Mouse (Mus musculus) limb, embryonic 11.5 days (tissue): ENCODE measurements around the gene Diaph3. TPM values are rescaled to one million over a fixed set of nuclear protein-coding genes. Genes with fewer than 3 reads are reported as not detected.

Experiments used
- ATAC-seq: fragments of 200-750 bp; cut with Nextera tagmentation; 2 replicates; pipeline ENCODE4 v1.8.0; 2017; ENCODE audit warnings: low read depth; ENCODE audit not compliant: insufficient number of reproducible peaks, low FRiP score, low TSS enrichment
- DNase-seq: peaks from one replicate; pipeline ENCODE4 v3.0.0-alpha.2; 2015; ENCODE audit warnings: low spot score
- H3K27ac ChIP-seq: fragments of 300-500 bp; sonication (generic); replicated peaks from 2 replicates; pipeline ENCODE4 v1.5.1; 2014; ENCODE audit warnings: low read depth, mild to moderate bottlenecking, low read length
- H3K27me3 ChIP-seq: fragments of 300-500 bp; sonication (generic); 2 replicates; pipeline ENCODE4 v1.6.1; 2014; ENCODE audit warnings: mild to moderate bottlenecking, low read length, mixed read lengths; ENCODE audit not compliant: control insufficient read depth, insufficient read depth
- H3K36me3 ChIP-seq: fragments of 300-500 bp; sonication (generic); 2 replicates; pipeline ENCODE4 v1.6.1; 2014; ENCODE audit warnings: mild to moderate bottlenecking, low read length, moderate library complexity, mixed read lengths; ENCODE audit not compliant: control insufficient read depth, insufficient read depth
- H3K4me1 ChIP-seq: fragments of 300-500 bp; sonication (generic); 2 replicates; pipeline ENCODE4 v1.6.1; 2014; ENCODE audit warnings: low read length, mixed read lengths; ENCODE audit not compliant: control insufficient read depth, insufficient read depth
- H3K4me2 ChIP-seq: fragments of 300-500 bp; sonication (generic); 2 replicates; pipeline ENCODE4 v1.6.1; 2014; ENCODE audit warnings: low read depth, mild to moderate bottlenecking, moderate library complexity; ENCODE audit not compliant: severe bottlenecking
- H3K4me3 ChIP-seq: fragments of 300-500 bp; sonication (generic); 2 replicates; pipeline ENCODE4 v1.5.1; 2014; ENCODE audit warnings: low read depth, low read length
- H3K9ac ChIP-seq: fragments of 300-500 bp; sonication (generic); 2 replicates; pipeline ENCODE4 v1.6.1; 2014; ENCODE audit warnings: mild to moderate bottlenecking, low read length
- H3K9me3 ChIP-seq: fragments of 300-500 bp; sonication (generic); 2 replicates; pipeline ENCODE4 v1.6.1; 2016; ENCODE audit warnings: low read length; ENCODE audit not compliant: control insufficient read depth
- WGBS: fragments of 180-500 bp; shearing (Covaris S2); extraction: QIAGEN DNeasy Blood & Tissue Kit; methylation state at CpG from one replicate; pipeline ENCODE4 v1.1.7; 2014; 5-methylcytosine and 5-hydroxymethylcytosine counted together
- microRNA-seq: library from miRNA; unstranded; fragments of <30 nt; microRNA quantifications from one replicate; pipeline ENCODE4, GENCODE M21; 2016
- polyA plus RNA-seq: library from polyadenylated mRNA; unstranded; fragments of >200 nt; fragmentation: Nextera tagmentation; extraction: Ambion mirVana; gene quantifications from 2 replicates; pipeline ENCODE4 v1.2.1, GENCODE M21; 2014

Diaph3 gene
- polyA plus RNA-seq, 1 experiment from 2014 or later, result 12.6 TPM

GRCm38 (mm10) chr14:86635594-86636140 is 505.4 kb downstream of the Diaph3 start:
- Histone ChIP-seq H3K36me3 (no peaks in the 10 kb centered on the region), H3K9me3 (no peaks in the 10 kb centered on the region), H3K27me3 (no peaks in the 10 kb centered on the region), H3K27ac (no peak overlapping the region), H3K4me1 (no peaks in the 10 kb centered on the region), H3K9ac (no peak overlapping the region), H3K4me2 (no peak overlapping the region), H3K4me3 (no peak overlapping the region)
- DNase-seq (no peak), ATAC-seq (0 out of 2 replicates have a peak, but pooled peaks have one; percentile 51)
- 27% methylated on average over 6 of the region's 6 CpGs for WGBS

GRCm38 (mm10) chr14:86635052-86635451 is 506.0 kb downstream of the Diaph3 start:
- Histone ChIP-seq H3K4me1 (no peaks in the 10 kb centered on the region), H3K9ac (no peak overlapping the region), H3K36me3 (no peaks in the 10 kb centered on the region), H3K4me2 (no peak overlapping the region), H3K9me3 (no peaks in the 10 kb centered on the region), H3K27ac (no peak overlapping the region), H3K4me3 (no peak overlapping the region), H3K27me3 (no peaks in the 10 kb centered on the region)
- no peak for ATAC-seq
- DNase-seq, result no peak
- 82% methylated on average over 2 of the region's 2 CpGs for WGBS

GRCm38 (mm10) chr14:86633799-86634198 is 507.2 kb downstream of the Diaph3 start:
- H3K27me3 ChIP-seq, result no peaks in the 10 kb centered on the region
- no peaks in the 10 kb centered on the region for H3K4me1 ChIP-seq
- no peak overlapping the region for H3K9ac ChIP-seq
- no peak overlapping the region for H3K4me2 ChIP-seq
- no peaks in the 10 kb centered on the region for H3K36me3 ChIP-seq
- H3K27ac ChIP-seq, result no peak overlapping the region
- no peak overlapping the region for H3K4me3 ChIP-seq
- ATAC-seq, result no peak
- H3K9me3 ChIP-seq, result no peaks in the 10 kb centered on the region
- peak; percentile 57 for DNase-seq
- 70% methylated on average over 5 of the region's 5 CpGs for WGBS

GRCm38 (mm10) chr14:86624816-86625425 is 516.1 kb downstream of the Diaph3 start:
- WGBS, result 86% methylated on average over 5 of the region's 5 CpGs
- DNase-seq (no peak), ATAC-seq (no peak)
- H3K36me3 ChIP-seq, result no peaks in the 10 kb centered on the region
- no peak overlapping the region for H3K4me2 ChIP-seq
- H3K4me3 ChIP-seq, result no peak overlapping the region
- no peaks in the 10 kb centered on the region for H3K9me3 ChIP-seq
- no peak overlapping the region for H3K27ac ChIP-seq
- no peaks in the 10 kb centered on the region for H3K27me3 ChIP-seq
- H3K4me1 ChIP-seq, result no peaks in the 10 kb centered on the region
- no peak overlapping the region for H3K9ac ChIP-seq

GRCm38 (mm10) chr14:86619637-86620036 is 521.4 kb downstream of the Diaph3 start:
- 80% methylated on average over 5 of the region's 5 CpGs for WGBS
- DNase-seq, result no peak

More at GRCm38 (mm10) chr14:86619637-86620036, 521.4 kb downstream of the Diaph3 start:
- Histone ChIP-seq H3K9me3 (no peaks in the 10 kb centered on the region), H3K9ac (no peak overlapping the region), H3K4me3 (no peak overlapping the region), H3K36me3 (no peaks in the 10 kb centered on the region), H3K4me2 (no peak overlapping the region), H3K27me3 (no peaks in the 10 kb centered on the region), H3K4me1 (no peaks in the 10 kb centered on the region), H3K27ac (no peak overlapping the region)
- ATAC-seq, result no peak

Small RNA genes lying within 50 kb of the gene (microRNA-seq; reads per million reads assigned to microRNA genes)
- not detected for gene Gm23438
